Mouse (Mus musculus): ENCODE results near the gene Fam120a. TPM values are rescaled to one million over a fixed set of nuclear protein-coding genes. Genes with fewer than 3 reads are reported as not detected.

Fam120a gene
- total RNA-seq, 2 experiments from 2014 or later, result 96.4 to 101 TPM

- no peak for DNase-seq
Measured at GRCm38 (mm10) chr13:48917113-48917599, 50.7 kb downstream of the Fam120a start.

- no peak for DNase-seq
Measured at GRCm38 (mm10) chr13:48913680-48914079, 54.1 kb downstream of the Fam120a start.

- no peak for DNase-seq
Measured at GRCm38 (mm10) chr13:48913141-48913540, 54.7 kb downstream of the Fam120a start.

- no peak for DNase-seq
Measured at GRCm38 (mm10) chr13:48911426-48911825, 56.4 kb downstream of the Fam120a start.

- DNase-seq, result no peak
Measured at GRCm38 (mm10) chr13:48905458-48905857, 62.4 kb downstream of the Fam120a start.

- DNase-seq, result no peak
Measured at GRCm38 (mm10) chr13:48895376-48895775, 72.4 kb downstream of the Fam120a start.

GRCm38 (mm10) chr13:48890260-48890960, 77.4 kb downstream of the Fam120a start:
- no peak for DNase-seq

GRCm38 (mm10) chr13:48878534-48878933, 89.3 kb downstream of the Fam120a start:
- DNase-seq, result peak; percentile 99

- no peak for DNase-seq
Measured at GRCm38 (mm10) chr13:48877805-48878204, 90.0 kb downstream of the Fam120a start.

GRCm38 (mm10) chr13:48872726-48873125, 95.1 kb downstream of the Fam120a start:
- no peak for DNase-seq

GRCm38 (mm10) chr13:48871887-48872606, 95.8 kb downstream of the Fam120a start:
- no peak for DNase-seq

- DNase-seq, result peak; percentile 56
Measured at GRCm38 (mm10) chr13:48870771-48871731, 96.8 kb downstream of the Fam120a start, which contains the start of gene Phf2. TSS of gene Phf2 (minus strand) at chr13:48871119.

- DNase-seq, result peak; percentile 66
Measured at GRCm38 (mm10) chr13:48869950-48870770, 97.7 kb downstream of the Fam120a start.

- no peak for DNase-seq
Measured at GRCm38 (mm10) chr13:48869600-48869949, 98.2 kb downstream of the Fam120a start.

- DNase-seq, result no peak
Measured at GRCm38 (mm10) chr13:48869088-48869487, 98.7 kb downstream of the Fam120a start.

- DNase-seq, result no peak
Measured at GRCm38 (mm10) chr13:48864673-48865356, 103.0 kb downstream of the Fam120a start.

GRCm38 (mm10) chr13:48863556-48863955, 104.3 kb downstream of the Fam120a start:
- no peak for DNase-seq

- no peak for DNase-seq
Measured at GRCm38 (mm10) chr13:48861913-48862312, 105.9 kb downstream of the Fam120a start.

GRCm38 (mm10) chr13:48858779-48859178, 109.0 kb downstream of the Fam120a start:
- DNase-seq, result no peak

- no peak for DNase-seq
Measured at GRCm38 (mm10) chr13:48858054-48858453, 109.8 kb downstream of the Fam120a start.

Data from gastrocnemius, postnatal 10 days (tissue).